Mouse (Mus musculus): ENCODE measurements around the gene Eya2.

Gene Eya2

DNA sequence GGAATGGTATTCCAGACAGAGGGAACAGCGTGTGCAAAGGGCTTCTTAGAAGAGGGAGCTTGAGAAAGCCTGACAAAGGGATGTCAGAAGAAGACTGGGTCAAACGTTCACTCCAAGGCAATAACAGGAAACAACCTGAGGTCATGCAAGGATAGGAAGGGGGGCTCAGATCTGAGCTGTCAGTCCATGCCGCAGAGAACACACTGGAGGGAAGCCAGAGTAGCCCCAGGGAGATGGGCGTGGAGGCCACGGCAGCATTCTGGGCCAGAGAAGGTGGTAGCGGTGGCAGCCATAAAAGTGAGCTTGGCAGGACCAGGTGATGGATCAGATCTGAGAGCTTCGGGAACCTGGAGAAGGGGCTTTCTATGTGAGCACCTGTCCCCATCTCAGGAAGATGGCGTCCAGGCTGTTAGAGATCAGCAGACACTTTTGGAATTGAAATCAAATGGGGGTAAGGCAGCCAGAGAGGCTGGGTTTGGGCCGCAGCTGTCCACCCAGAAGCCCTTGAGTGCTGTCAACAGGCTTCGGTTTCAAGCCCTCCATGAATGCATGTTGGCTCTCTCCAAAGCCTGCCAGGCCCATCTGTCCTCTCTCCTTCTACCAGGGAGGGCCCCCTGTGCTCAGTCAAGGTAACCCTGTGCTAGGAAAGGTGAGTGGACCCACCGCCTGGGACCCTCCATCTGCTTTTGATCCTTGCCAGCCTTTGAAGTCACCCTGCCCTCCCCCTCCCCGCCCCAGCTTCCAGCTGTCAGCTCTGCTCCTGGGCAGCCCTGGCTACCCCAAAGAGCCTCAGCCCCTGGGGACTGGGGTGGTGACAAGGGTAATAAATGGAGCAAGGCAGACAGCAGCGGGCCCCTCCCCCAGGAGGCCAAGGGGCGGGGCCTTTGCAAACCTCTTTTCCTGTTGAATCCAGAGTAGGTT is 58.4 kb downstream of the Eya2 start:
- DNase-seq: peak; percentile 77

DNA sequence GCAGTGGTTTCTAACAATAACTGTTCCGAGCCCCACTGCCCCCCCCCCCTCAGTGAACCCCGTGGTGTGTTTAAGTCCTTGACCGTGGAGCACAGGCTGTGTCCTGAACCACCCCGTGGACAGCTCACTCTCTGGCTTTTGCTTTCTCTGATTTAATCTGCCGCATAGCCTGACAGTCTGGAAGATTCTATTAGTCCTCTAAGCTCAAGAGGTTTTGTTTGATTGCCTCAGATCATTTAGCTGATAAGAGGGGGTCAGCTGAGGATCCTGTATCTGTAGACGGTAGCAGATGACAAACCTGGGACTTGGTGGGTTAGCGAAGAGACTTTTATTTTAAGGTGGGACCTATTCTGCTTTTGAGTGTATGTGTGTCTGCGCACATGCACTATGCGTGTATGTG is 59.3 kb downstream of the Eya2 start:
- DNase-seq: no peak

DNA sequence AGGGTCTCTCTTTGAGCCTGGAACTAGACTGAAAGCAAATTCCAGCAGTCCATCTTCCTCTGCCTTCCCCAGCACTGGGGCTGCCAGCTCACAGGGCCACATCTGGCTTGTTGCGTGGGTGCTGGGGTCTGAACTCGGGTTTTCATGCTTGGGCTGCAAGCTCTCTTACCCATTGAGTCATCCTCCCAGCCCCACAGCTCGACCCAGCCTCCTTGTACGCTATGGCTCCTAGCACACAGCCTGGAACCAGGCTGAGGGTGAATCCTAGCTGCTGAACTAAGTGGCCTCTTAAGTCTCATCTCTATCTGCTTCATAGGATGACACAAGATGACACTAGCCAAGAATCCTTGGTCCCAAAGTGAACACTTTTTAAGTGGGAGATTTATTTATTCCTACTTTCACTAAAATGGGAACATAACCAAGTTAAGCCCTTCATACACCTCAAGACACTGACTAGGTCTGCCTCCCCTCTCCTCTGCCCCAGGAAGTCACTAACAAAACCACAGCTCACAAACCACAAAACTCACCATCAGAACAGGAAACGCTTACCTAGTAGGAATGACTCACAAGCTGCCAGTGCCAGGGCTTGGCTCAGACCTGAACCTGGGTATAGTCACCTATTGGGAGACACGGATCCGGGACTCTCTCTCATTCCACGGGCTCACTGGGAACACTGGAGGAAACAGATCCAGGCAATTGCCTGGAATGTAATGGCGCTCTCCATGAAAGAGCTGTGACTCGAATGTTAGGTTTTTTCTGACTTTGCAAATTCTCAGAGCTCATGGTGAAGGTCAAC is 60.1 kb downstream of the Eya2 start:
- no peak for DNase-seq

DNA sequence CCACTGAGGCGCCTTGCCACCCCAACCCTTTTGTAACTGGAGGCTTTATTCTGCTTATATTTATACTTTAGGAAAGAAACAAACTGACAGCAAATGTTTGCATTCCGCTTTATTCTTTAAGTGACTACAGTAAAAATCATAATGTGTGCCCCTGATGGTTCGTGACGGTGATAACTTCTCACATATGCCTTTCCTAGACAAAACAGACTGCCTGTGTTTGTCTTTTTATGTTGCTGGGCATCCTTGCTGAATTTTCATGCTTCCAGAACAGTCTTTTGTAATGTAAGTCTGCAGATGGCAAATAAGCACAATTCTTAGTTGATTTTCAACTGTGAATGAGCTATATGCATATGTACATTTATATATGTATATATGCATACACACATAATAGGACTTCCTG is 61.7 kb downstream of the Eya2 start:
- no peak for DNase-seq

DNA sequence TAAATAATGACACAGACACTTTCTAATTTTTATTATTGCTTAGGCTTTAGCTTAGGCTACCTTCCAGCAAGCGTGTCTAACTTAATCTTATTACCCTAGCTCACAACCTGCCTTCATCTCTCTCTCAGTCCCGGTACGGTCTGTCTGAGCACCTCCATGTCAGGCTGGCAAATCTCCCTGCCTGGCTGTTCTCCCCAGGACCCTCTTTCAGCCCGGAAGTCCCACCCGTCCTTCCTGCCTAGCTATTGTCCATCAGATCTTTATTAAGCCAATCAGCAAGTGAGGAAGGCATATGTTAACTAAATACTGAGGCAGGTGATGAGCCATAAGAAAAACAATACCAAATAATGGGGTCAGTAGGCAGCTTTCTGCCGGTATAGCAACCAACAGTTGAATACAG is 62.1 kb downstream of the Eya2 start:
- no peak for DNase-seq

DNA sequence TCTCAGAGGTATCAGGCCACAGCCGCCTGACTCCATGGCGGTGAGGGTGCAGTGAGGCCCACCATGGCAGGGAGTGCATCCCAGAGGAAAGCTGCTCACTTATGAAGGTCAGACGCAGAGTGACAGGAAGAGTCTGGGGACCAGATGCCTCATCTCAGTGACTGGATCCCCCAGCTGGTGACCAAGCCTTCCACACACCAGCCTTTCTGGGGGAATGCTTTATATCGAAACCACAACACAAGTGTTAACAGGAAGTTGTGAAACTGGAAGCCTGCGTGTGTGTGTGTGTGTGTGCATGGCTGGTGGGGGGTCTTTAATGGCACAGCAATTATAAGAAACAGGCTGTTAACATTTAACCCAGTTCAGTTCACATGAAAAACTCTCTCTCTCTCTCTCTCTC is 64.7 kb downstream of the Eya2 start:
- no peak for DNase-seq

DNA sequence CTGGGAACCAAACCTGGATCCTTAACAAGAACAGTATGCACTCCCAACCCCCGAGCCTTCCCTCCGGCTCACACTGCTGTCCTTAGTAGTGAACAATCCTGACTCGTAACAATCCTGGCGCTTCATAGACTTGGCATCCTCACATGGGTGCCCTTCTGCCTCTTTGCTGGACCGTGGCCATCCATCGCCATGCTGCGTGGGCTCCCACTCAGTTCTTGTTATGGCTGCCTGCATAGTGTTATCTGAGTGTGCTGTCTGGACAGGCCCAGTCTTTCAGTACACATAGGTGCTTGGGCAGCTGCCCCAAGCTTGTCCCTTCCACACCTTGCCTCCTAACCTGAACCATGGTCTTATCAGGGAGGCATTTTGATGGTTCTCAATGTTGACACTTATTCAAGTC is 68.4 kb downstream of the Eya2 start:
- DNase-seq: no peak

DNA sequence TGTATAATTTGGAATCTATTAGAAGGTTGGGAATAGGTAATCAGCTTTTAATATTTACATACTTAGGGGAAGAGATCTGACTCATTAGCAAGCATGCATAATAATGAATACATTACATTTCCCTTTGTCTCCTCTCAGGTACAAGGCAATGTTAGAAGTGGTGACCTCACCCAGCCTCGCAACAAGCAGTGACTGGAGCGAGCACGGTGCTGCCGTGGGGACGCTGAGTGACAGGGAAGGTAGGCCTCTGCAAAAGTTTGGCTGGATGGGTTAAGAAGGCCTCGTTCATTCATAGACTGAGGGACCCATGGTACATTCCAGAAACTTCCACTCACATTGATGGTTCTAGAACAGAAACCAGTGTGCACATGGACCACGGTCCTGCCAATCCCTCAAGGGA is 69.8 kb downstream of the Eya2 start:
- no peak for DNase-seq

DNA sequence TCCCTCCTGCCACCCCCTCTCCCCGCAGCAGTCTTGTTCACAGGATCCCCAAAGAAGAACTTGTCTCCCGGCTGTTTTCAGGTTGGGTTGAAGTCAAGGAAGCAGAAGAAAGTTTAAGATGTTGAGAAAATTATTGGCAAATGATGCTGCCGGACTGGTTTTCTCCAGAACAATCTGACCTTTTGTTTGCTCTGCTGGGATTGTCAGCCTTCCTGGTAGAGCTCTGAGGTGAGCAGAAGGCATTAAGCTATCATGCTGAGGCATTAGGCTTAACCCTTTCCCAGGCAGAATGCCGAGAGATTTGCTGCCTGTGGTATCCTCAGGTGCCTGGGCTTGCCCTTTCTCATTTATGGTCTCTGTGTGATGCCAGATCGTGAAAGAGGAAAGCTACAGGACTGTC is 70.3 kb downstream of the Eya2 start:
- no peak for DNase-seq

DNA sequence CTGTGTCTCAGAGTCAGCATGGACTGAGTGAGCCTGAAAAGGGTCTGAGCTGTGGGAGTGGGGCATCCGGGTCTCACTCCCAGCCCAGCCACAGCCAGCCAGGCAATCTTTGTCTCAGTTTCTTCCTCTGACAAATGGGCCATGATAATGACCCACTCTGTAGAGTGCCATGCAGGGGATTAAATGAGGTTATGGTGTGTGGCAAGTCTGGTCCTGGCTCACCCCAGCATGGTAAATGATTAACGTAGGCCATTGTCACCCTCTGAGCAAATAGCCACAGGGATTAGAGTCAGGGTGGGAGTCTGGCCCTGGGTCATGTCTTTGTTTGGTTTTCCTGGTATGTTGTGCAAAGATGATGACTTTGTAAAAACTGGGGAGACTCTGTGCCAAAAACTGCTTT is 72.3 kb downstream of the Eya2 start:
- DNase-seq: no peak

DNA sequence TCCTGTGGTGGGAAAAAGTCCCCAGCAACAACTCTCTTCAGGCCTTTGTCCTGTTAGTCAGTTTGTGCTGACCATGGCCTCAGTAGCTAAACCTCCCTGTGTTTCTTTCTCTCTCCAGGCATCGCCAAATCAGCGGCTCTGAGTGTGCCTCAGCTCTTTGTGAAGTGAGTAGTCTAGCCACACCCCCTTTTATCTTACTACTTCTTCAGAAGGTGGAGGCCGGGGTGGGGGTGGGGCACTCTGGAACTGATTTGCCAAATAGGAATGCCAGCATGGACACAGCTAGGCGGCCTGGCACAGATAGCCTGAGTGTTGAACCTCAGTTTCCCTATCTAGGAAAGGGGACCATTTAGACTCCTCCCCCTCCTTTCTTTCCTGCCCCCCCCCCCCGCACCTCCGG is 87.9 kb downstream of the Eya2 start:
- DNase-seq: no peak

DNA sequence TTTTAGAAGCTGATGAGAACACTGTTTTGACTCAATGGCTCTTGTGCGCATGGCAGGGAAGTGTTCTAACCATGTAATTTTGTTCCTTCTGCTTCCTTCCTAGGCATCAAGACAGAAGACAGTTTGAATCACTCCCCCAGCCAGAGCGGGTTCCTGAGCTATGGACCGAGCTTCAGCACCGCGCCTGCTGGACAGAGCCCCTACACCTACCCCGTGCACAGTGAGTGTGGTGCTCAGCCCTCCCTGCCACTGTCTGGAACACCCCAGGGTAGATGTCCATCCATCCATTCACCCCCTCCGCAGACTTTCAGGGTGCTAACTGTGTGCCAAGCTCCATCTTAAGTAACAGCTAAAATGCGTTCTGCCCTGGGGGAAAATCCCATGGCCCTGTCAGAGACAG is 92.7 kb downstream of the Eya2 start:
- DNase-seq: no peak

DNA sequence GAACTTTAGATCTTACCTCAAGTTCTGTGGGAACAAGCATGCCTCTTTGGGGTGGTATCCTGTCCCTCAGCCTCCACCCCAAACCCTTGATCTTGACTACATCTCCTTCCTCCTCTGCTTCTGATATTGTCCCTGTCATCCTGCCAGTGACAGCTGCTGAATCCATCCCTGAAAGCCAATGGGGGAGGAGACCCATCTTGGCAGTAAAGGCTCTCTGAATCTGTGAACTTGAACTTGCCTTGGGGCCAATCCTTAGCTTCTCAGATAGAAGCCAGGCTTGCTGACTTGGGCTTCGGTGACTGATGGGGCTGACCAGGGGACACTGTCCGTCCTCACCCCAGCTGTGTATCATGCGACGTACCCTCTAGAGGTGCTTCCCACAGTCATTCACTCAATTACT is 94.1 kb downstream of the Eya2 start:
- no peak for DNase-seq

DNA sequence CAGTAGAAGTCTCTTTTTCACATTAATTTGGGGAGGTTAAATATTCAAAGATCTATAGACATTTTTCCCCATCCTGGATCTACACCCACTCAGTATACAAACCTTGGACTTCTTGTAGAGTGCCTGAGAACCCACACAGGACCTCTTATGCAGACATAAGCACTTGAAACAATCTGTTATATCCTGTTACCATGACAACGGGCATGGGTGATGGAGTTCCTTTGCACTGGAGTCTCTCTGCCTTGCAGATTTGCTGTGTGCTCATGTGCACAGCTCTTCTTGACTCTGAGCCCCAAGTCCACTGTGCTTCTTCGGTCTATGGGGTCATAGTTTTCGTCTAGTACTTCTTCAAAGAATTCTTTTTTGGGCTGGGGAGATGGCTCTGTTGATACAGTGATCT is 96.2 kb downstream of the Eya2 start:
- DNase-seq: no peak

DNA sequence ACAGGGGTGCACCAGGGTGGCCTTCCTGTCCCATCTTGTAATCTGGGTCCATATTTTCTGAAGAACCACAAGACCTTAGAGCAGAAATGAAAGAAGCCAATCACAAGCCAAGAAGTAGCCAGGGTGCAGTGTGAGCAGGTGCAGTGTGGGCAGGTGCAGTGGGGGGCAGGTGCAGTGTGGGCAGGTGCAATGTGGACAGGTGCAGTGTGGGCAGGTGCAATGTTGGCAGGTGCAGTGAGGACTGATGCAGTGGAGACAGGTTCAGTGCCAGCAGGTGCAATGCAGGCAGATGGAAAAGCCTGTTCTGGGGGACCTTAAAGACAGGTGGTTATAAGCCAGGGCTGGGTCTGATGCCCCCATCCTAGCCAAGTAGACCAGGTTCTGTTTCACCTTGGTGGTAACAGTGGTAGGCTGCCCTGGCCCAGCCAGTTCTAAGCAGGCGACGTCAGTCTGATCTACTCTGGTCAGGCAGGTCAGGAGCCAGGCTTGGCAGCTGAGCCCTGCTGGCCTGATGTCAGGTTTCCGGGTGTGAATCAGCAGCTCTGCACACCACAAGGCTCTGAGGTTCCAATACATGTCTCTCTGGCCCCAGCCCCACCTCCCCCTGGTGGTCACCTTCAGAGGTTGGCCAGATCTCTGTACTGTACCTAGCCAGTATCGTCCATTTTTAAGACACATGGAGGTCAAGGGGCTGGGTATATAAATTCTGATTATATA is 98.3 kb downstream of the Eya2 start:
- DNase-seq: peak; percentile 63

DNA sequence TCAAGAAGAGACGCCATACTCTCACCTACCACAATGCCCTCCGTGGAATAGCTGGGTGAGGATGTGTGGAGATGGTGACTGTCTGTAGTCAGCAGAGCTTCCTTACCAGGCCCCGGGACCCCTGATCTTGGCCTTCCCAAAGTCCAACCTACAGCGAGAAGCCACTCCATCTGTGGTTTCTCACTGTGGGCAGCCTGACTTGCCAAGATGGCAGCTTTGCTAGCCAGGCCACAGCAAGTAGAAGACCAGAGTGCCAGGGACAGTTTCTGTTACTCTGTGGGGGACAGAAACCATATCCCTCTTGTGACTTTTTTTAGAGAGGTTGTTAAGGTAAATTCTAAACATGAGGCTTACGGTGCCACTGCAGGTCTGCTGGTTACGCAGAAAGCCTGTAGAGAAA is 99.9 kb downstream of the Eya2 start:
- no peak for DNase-seq

DNA sequence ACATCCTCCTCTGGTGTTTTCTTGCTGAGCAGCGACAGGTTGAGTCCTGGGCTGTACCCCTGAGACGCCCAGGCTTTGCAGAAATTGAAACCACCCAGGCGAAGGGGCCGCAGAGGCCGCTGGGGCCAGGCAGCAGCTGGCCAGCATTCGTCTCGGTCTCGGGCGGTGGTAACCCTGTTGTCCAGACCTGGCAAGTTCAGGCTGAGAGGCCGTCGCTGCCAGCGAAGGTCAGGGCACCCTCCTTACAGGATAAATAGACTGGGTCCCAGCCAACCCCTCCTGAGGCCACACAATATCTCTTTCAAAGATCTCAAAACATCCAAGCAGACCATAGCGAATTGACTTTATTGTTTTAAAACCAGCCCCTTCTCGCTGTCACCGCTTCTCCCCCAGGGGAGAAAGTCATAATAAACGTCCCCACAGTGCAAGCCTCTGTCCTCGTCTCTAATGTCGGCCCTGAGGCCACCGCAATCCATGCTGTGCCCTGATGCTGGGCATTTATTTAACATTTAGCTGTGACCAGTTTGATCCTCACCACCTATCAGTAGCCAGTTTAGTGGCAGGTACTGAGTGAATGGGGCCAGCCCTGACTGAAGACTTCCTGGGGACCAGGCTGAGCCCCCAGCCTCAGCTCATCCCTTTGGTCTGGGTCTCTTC is 105.5 kb downstream of the Eya2 start:
- no peak for DNase-seq

DNA sequence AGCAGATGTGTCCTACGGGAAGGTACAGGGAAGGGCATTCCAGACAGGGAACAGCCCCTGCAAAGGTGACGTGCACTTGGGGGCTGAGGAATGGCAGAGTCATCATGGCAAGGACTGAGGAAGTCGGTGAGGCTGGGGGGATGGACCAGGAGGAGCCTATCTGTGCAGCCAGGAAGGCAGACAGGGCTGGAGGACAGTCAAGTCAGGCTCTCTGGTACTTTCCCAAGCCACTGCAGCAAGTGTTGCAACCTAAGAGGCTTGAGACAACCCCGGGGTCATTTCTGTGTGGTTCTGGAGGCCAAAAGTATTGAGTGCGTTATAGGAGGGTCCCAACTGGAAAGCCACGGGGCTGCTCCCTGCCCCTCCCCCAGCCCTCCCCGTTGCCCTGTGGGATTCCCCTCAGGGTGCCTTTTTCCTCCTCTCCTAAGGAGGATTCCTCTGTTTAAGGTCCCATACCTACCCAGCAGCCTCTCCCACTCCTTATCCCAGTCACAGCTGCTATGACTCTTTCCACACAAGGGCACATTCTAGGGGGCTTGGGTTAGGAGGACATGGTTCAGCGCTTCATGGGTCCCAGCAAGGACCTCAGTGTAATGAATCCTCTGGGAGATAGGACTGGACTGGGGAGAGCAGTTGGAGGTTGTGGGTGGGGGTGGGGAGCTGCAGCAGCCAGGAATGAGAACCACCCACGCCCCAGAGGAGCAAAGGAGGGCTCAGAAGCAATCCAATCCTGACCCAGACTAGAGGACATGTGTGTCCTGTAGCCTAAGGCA is 108.4 kb downstream of the Eya2 start:
- no peak for DNase-seq

DNA sequence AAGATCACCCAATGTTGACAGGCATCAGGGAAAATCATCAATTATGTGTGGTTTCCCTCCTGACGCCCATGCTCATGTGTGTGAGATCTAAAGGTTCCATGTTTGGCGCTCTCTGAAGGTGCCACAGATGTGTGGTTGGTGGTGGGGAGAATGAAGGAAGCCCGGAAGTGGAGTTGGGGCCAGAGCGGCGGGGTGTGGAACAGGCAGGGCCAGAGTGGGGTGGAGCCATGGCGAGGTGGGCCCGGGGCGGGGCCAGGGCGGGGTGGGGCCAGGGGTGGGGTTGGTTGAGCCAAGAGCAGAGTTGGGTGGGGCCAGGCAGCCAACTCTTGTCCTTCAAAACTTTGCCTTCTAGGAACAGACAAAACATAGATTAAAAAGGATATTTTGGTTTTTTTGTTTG is 113.4 kb downstream of the Eya2 start:
- no peak for DNase-seq

DNA sequence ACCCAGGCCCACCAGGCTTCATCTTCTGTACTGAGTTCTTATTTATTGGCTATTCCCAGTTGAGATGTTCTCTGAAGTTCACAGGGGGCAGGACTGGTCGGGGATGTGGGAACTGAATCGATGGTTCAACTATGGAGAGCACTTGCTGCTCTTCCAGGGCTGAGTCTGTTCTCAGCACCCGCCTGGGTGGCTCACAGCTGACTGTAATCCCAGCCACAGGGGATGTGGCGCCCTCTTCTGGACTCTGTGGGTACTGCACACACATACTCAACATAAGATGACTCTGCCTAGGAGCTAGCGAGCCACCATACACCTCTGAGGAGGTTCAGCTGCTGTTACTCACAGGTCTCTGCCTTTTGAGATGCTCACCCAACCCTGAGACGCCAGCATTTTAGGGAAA is 121.9 kb downstream of the Eya2 start:
- DNase-seq: no peak

DNA sequence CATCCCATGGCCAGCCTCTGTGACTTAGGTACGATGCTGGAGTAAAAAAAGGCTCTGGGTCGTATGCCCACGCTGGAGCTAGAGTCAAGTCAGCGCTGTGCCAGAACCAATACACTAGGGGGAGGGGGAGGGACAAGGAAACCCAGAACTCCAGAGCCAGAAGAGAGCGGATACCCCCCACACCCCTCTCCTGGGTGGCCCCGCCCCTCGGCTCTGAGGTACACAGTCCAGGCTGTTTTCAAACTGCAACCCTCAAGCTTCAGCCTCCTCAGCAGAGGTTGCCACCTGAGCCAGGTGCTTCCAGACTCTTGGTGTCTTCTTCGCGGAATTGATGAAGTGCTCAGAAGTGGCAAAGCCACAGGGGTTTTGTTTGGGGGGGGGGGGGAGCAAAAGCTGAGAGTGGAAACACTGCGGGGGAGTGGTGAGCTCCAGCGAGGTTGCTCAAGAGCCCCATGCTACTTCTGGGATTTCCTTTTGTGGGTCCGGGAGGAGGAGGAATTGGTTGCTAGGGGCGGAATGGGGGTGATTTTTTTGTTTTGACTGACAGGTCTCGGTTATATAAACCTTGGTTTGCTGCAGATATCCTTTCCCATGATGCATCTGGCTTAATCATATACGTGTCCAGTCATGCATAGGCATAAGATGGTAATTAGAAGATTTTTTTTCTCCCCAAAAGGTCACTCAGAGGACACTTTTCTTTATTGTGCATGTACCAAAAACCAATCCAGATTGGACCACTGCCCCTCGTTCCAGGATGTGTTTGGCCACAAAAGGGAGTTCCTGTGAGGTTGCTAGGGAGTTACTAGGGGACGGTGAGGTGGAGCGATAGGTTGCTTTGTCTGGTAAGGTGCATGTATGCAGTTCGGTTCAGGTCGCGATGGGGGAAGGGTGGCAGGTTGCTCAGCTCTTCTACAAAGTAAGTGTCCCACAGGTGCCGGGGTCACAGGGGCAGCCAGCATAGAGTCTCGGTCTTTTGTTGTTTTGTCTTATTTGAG is 122.6 kb downstream of the Eya2 start:
- DNase-seq: no peak
